Mouse (Mus musculus): ENCODE data around the gene Wap. TPM values are rescaled to one million over a fixed set of nuclear protein-coding genes. Genes with fewer than 3 reads are reported as not detected.

Gene Wap
- polyA plus RNA-seq, 1 experiment = not detected

DNA sequence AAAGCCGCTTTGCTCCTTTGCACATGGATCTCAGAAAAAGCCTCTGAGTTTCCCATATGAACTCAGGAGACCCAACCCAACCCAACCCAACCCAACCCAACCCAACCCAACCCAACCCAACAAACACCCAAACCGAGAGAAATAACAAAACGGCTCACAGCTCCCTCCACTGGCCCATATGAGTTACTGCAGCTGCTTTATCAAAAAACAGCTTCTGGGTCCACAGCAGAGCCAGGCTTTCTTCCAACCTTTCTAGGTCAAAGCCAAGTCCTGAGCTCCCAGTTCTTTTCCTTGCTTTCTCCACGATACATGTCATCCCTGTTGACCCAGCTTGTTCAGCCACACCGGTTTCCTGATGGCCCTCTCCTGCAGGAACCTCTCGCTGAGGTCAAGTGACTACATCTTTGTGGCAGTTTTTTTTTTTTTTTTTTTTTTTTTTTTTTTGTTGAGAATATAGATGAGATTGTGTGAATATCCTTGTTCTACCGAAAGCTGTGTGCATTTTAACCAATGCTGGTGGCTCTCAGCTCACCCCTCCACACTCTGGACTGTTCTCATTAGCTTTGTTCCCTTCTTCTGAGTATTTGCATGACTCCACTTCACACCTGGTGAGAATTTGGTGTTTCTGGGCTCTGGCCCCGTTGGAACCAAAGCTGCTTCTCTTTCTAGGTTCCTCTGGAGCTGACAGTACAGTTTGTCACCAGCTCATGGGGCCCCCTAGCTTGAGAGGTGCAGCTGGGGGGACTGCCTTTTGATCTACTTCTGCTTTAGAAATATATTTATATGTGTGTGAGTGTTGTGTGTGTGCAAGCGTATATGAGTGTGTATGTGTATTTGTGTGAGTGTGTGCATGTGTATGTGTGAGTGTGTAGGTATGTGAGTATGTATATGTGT, 9.6 kb upstream of the Wap start:
- TF ChIP-seq GATA1 (IDR thresholded peaks at IDR 0.05; ENCODE audit: low read length) = no peak

DNA sequence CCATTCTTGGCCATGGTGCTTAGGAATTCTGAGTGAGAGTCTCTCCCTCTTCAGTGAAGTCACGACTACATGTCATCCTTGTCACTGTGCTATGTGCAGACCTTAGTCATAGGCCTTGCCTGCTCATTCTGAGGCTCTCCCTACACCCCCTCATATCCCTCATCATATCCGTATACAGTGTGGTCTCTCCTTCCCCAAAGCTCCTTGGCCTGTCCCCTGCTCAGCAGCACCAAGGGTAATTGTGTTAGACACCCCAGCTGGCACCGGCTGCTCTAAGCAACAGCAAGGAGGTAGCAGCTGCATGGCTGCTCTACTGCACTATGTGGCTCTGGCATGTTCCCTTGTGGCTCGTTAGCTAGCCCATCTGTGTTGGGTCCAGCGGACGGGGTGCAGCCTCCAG, 6.1 kb upstream of the Wap start:
- TF ChIP-seq GATA1 (IDR thresholded peaks at IDR 0.05; ENCODE audit: low read length) = no peak

DNA sequence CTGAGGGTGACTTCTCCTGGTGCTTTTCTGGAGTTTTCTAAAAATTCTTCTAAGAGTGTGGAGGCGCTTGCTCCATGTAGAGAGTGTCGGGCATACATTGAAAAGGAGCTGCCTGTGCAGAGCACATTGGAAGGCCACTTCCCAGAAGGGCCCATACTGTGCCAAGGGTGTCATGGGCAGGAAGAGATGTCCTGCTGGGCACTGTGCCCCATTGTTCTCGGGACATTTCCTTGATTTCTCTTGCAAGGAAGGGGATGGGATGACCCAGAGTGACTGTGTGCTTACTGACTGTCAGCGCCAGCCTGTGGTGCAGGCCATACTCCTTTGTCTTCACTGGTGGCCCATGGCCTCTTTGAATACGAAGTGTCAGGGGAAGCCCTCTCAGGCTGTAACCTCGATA, 635 bp upstream of the Wap start:
- no peak for TF ChIP-seq GATA1 (IDR thresholded peaks at IDR 0.05; ENCODE audit: low read length)

DNA sequence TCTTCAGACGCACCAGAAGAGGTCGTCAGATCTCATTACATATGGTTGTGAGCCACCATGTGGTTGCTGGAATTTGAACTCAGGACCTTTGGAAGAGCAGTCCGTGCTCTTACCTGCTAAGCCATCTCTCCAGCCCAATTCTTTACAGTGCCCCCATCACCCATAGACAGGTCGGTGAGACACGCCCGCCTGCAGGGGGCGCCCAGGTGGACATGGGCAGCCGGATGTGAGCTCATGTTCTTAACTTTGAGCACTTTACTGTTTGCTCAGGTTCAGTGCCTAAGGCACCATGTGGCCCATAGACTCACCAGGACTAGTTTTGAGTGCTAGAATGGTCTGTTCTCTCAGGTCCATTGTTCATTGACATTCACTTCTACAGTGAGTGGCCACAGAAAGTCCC, 2.3 kb downstream of the Wap start:
- TF ChIP-seq GATA1 (IDR thresholded peaks at IDR 0.05; ENCODE audit: low read length) = no peak

DNA sequence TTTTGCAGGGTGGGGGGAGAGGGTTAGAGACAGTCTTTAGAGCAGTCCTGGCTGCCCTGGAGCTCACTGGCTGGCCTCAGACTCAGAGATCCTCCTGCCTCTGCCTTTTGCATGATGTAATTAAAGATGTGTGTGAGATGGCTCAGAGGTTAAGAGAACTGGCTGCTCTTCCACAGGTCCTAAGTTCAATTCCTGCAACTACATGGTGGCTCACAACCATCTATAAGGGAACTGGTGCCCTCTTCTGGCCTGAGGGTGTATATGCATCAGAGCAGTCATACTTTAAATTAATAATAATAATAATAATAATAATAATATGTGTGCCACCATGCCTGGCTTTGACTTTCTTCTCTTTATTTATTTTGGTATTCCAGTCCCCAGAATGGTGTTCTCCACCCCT, 8.8 kb downstream of the Wap start:
- TF ChIP-seq GATA1 (IDR thresholded peaks at IDR 0.05; ENCODE audit: low read length) = no peak

DNA sequence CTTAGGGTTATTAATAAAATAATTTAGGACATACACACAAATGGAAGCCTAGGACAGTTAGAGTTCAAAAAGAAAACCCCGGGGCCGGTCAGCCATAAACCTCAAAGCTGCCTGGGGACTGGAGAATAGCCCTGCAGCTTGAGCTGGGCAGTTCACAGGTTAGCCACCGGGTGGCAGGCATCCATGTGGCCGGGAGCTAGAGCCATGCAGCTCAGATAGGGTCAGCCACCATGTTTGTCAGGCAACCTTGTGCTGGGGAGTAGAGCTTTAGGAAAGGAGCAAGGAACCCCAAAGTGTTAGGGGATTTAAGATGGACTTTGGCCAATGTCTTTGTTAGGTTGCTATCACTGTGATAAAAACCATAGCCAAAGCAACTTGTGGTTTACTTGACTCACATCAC, 9.9 kb downstream of the Wap start:
- TF ChIP-seq GATA1 (IDR thresholded peaks at IDR 0.05; ENCODE audit: low read length) = no peak

DNA sequence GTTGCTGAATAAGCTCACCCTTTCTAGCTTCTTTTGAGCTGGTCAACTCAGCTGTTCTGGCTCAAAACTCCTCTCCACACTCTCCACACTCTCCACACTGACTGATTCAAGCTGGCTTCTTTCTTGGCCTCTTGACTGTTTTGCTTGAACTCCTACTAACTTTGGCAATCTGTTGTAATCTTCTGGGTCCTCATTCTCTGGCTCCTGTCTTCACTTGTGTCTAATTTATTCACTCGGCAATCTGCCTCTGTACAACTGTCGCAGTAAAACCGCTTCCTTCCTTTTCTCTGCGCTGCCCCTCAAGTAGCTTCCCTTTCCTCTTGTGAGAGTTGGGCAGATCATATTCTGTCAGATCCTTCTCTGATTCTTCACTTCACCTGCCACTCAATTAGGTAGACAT, 10.7 kb downstream of the Wap start:
- TF ChIP-seq GATA1 (IDR thresholded peaks at IDR 0.05; ENCODE audit: low read length) = no peak

DNA sequence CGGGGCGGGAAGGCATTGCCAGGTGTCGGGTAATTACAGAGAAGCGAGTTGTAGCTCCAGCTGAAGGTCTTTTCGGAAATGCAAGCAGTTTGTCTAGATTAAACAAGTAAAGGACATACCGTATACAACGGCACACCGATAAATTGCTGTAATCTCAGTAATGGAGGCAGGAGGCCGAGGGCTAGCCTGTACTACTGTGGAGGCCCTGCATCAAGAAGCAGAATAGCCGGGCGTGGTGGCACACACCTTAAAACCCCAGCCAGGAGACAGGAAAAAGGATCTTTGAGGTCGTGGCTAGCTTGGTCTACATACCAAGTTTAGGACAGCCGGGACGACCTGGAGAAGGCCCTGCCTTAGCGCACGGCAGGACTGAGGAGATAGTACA, 12.1 kb downstream of the Wap start:
- no peak for TF ChIP-seq GATA1 (IDR thresholded peaks at IDR 0.05; ENCODE audit: low read length)

DNA sequence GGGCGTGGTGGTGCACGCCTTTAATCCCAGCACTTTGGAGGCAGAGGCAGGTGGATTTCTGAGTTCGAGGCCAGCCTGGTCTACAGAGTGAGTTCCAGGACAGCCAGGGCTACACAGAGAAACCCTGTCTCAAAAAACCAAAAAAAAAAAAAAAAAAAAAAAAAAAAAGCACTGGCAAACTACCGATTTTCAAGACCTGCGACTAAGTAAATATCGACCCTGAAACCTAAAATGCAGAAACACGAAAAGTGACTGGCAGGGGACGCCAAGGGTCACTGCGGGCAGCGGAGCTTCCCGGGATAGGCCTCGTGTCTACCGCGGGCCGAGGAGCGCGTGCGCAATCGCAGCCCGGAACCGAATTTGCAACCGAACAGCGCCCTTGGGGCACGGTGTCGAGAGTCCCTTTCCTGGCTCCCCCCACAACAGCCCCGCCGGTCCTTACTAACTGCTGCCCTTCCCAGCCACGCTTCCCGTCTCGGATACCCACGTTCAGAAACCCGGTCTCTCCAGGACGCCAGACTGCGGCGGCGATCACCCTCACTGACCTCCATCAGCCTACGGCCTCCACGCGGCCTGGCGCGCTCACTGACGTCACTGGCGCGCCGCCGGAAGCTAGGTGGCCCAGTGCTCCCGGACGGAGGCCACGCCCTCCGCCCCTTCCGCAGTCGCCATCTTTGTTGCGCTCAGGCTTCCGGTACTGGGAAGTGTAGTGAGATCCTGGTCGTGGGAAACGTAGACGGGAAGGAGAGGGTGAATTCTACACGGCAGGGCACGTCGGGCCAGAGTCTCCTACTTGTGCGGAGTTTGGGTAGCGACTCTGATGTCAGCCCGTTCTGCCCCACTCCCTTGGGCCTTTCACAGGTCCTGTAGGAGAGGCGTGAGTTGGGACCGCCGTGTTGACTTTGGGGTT, 12.7 kb downstream of the Wap start, which contains the start of gene Tbrg4:
Gene Tbrg4, minus strand, starts transcription at position 590 of the 910 bp plus-strand sequence.
- TF ChIP-seq GATA1 (IDR thresholded peaks at IDR 0.05; ENCODE audit: low read length) = no peak

DNA sequence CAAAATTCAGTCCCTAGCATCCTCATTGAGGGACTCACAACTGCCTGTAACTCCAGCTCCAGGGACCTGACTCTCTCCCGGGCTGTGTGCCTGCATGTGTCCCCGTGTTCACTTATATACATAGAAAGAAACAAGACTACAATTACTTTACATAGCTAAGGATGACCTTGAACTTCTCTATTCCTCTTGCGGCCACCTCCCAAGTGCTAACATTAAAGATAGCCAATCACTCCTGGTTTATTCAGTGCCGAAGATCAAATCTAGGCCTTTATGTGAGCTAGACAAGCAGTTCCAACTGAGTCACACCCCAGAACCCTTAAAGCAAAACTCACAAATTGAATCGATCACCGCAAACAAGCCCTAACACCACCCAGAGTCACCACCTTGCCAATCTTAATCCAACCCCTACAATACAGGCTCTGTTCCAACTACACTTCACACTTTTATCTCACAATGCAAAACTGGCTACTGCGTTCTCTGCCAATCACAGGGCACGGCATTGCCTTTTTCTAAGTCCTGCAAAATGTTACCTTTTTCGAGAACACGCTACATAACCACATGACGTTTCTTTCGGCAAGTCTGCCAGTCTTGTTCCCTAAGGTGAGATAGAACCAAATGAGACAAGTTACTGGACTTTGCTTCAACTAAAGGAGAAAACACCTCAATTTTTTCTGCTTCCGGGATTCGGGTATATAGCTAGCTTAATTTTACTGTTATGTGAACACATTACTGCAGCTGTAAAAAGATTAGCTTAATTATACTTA, 13.6 kb downstream of the Wap start:
- no peak for TF ChIP-seq GATA1 (IDR thresholded peaks at IDR 0.05; ENCODE audit: low read length)

DNA sequence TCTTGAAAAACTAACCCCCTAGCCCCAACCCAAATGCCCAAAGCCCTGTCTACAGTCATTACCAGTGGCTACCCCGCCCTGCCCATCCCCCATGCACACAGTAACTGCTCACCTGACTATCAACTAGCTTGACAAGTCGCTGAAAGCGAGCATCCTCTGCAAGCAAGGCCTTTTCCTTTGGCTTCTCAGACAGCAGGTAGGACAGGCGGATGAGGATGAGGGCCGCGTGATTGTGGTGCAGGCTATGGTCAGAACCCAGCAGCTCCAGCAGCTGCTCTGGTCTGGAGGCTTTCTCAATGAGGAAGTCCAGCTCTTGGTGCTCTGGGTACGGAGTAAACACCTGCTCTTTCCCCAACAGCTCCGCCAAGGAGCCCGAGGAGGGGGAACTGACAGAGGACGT, 14.7 kb downstream of the Wap start:
- TF ChIP-seq GATA1 (IDR thresholded peaks at IDR 0.05; ENCODE audit: low read length) = no peak

DNA sequence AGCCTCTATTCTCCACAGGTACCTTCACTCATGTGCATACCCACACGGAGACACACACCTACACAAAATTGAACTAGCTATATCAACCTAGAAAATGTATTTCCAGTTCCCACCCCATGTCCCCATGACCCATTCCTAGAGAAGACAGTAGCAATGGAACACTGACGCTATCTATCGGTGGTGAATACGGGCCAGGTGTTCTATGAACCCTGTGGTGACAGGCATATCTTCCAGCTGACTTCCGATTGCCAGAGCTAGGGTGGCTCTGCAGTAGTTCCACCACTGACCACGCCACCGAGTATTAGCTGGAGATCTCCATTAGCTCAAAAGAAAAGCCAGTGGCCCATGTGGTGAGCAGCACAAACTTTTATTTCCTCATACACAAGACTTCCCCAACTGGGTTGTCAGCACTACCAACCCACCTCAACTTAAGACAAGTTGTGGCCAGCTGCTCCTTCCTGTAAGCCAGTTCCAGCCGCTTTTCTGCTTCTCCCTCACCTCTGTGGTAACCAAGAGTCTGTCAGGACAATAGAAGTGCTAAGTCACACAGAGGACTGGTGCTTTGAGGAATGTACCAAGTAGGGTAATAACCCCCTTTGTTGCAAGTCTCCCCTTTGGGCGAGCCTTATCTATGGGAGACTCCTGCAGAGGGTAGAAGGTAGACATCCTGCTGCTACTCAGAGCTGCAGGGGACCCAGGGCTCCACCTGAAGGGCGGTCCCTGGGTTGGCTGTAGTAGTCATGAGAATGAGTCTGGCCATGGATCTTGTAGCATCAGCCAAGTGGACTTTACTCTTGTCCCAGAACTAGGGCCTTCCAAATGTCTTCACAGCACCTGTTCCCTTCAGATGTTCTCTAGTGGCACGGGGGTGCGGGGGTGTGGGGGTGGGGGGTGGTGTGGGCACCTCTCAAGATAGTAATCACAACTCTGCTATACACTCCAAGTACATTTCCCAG, 22.9 kb downstream of the Wap start:
- no peak for TF ChIP-seq GATA1 (IDR thresholded peaks at IDR 0.05; ENCODE audit: low read length)

DNA sequence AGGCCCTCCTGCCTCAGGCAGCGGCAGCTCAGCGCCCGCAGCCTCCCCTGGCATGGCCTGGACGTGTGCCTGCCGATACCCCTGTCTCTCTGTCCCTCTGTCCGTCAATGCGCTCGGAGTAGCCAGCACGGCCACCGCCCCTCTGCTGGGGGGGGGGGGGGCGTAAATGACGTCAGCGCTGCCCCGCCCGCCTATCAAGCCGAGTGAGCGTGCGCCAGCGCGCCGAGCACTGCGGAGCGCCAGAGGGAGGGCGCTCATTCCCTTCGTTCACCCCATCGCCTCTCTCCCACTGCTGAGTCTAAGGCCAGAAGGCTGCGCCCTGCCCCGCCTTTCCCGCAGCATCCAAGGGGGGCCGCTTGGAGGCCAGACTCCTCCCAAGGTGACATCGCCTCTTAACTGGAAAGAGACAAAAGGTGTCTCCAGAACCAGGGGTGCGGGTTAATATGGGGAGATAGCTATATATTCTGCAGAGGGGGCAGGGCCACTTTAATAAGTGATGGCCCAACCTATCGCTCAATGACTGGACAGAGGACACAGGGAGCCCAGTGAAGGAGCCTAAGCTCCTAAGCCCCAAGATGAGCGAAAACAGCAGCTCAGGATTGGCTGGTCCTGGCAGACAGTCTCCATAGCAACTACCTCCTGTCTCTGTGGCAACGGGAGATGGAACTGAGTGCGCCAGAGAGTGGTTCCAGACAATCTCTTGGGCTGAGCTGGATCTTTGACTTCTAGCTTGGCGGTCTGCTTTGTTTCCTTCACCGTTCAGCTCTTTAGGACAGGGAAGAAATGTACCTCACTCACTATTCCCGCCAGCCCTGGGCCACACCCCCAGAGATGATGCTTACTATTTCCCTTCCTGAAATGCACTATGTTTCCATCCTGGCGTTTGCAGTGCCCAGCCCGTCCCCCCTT, 32.7 kb downstream of the Wap start, which contains the start of gene Nacad:
Gene Nacad, minus strand, starts transcription at position 563 of the 909 bp plus-strand sequence.
- TF ChIP-seq GATA1 (IDR thresholded peaks at IDR 0.05; ENCODE audit: low read length) = no peak

Data from G1E-ER4 (cell line).